Mouse (Mus musculus) lung, postnatal 0 days (tissue): ENCODE results near the gene Ooep.

Experiments
- CTCF ChIP-seq: IDR thresholded peaks from 2 replicates; pipeline ENCODE4 v1.5.1; 2016; ENCODE audit warnings: antibody characterized with exemption, mild to moderate bottlenecking
- EP300 ChIP-seq: IDR thresholded peaks from 2 replicates; pipeline ENCODE4 v1.6.1; 2016; ENCODE audit warnings: antibody characterized with exemption, mild to moderate bottlenecking, control low read depth

DNA sequence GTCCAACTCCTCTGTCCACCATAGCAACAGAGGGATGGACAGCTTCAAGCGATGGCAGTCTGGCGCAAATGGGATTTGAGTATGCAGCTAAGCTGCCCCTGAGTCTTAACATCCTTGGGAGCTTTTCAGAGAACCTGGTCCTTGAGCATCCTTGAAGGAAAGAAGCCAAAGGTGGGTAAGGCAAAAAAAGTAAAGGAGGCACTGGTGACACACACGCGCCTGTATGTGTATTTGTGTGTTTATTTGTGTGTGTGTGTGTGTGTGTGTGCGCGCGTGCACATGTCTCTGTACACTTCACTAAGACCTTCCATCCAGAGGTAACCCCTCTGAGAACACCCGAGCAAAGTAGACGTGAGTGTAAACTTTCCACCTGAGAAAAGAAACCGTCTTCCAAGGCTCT lies 15.2 kb upstream of the Ooep start:
- TF ChIP-seq CTCF (no peak), EP300 (no peak)
